Mouse (Mus musculus) central nervous system, embryonic 18 days (tissue): ENCODE data around the gene Olfr1506. TPM values are rescaled to one million over a fixed set of nuclear protein-coding genes. Genes with fewer than 3 reads are reported as not detected.

Experiments
- polyA plus RNA-seq: library from polyadenylated mRNA; depleted of rRNA; stranded (reverse); fragments of >200 nt; gene quantifications from 2 replicates; pipeline ENCODE4 v1.2.3, GENCODE M21; 2012; rRNA removed

Gene Olfr1506
- polyA plus RNA-seq: not detected in 2 replicates

GRCm38 (mm10) chr2:90224393-90224792 is at the start of gene Olfr1506:
Olfr1506 (minus strand) TSS chr2:90224493.

GRCm38 (mm10) chr2:90270932-90271331 is 46.6 kb upstream of the Olfr1506 start, which contains the start of gene Olfr1271:
Olfr1271 (minus strand) TSS chr2:90271032.

GRCm38 (mm10) chr2:90257492-90257891 is 33.2 kb upstream of the Olfr1506 start, which contains the start of gene Olfr142:
Olfr142 (minus strand) TSS chr2:90257592.

Other genes starting within 250 kb of the Olfr1506 start
- gene Olfr1261, start 233.3 kb downstream of the Olfr1506 start, polyA plus RNA-seq: not detected in 2 replicates
- gene Olfr1262, start 224.3 kb downstream of the Olfr1506 start, polyA plus RNA-seq: not detected in 2 replicates
- gene Olfr1263, start 212.4 kb downstream of the Olfr1506 start, polyA plus RNA-seq: not detected in 2 replicates
- gene Olfr1264, start 198.9 kb downstream of the Olfr1506 start, polyA plus RNA-seq: not detected in 2 replicates
- not detected in 2 replicates for gene Olfr1265, start 189.2 kb downstream of the Olfr1506 start, polyA plus RNA-seq
- not detected in 2 replicates for gene Olfr140, start 160.9 kb downstream of the Olfr1506 start, polyA plus RNA-seq
- not detected in 2 replicates for gene Olfr1269, start 103.1 kb downstream of the Olfr1506 start, polyA plus RNA-seq
- gene Olfr32, start 82.2 kb downstream of the Olfr1506 start, polyA plus RNA-seq: 0.04 and 0.10 TPM in 2 replicates
- 0.10 TPM in 1 of 2 replicates, not detected in the other for gene Olfr1270, start 71.4 kb downstream of the Olfr1506 start, polyA plus RNA-seq
- not detected in 2 replicates for gene Olfr142, start 33.1 kb upstream of the Olfr1506 start, polyA plus RNA-seq
- not detected in 2 replicates for gene Olfr1271, start 46.5 kb upstream of the Olfr1506 start, polyA plus RNA-seq
- gene Olfr1272, start 68.3 kb upstream of the Olfr1506 start, polyA plus RNA-seq: not detected in 2 replicates
- gene Gm13769, start 97.7 kb upstream of the Olfr1506 start, polyA plus RNA-seq: not detected in 2 replicates
- gene Olfr1274-ps, start 174.2 kb upstream of the Olfr1506 start, polyA plus RNA-seq: not detected in 2 replicates